Mouse (Mus musculus) splenic B cell, adult 2 months (primary cell): ENCODE measurements around the gene Jazf1.
A peak's percentile ranks its signal among the peaks of the same experiment; 100 is the strongest.

ENCODE experiments used
- DNase-seq: peaks from one replicate; pipeline ENCODE4 v3.0.0-alpha.2; 2011; ENCODE audit warnings: low read depth, low spot score
- H3K27me3 ChIP-seq: 2 replicates; pipeline ENCODE4 v1.6.1; 2012; ENCODE audit warnings: mild to moderate bottlenecking, low read length, moderate library complexity, mixed read lengths; ENCODE audit not compliant: control insufficient read depth, poor library complexity, insufficient read depth, severe bottlenecking
- H3K36me3 ChIP-seq: 2 replicates; pipeline ENCODE4 v1.6.1; 2012; ENCODE audit warnings: mild to moderate bottlenecking, low read length, moderate library complexity, mixed read lengths; ENCODE audit not compliant: control insufficient read depth, poor library complexity, insufficient read depth, severe bottlenecking

The Jazf1 gene

GRCm38 (mm10) chr6:53032730-53033484 is 35.5 kb downstream of the Jazf1 start:
- H3K36me3 ChIP-seq = no peaks in the 10 kb centered on the region
- peak; percentile 21 for DNase-seq

GRCm38 (mm10) chr6:53022069-53022468 is 46.4 kb downstream of the Jazf1 start:
- DNase-seq = no peak
- no peaks in the 10 kb centered on the region for H3K27me3 ChIP-seq
- no peaks in the 10 kb centered on the region for H3K36me3 ChIP-seq

More at GRCm38 (mm10) chr6:53032730-53033484, 35.5 kb downstream of the Jazf1 start:
- H3K27me3 ChIP-seq = no peaks in the 10 kb centered on the region

GRCm38 (mm10) chr6:53021081-53021480 is 47.4 kb downstream of the Jazf1 start:
- no peaks in the 10 kb centered on the region for H3K36me3 ChIP-seq
- DNase-seq = no peak
- H3K27me3 ChIP-seq = no peaks in the 10 kb centered on the region

GRCm38 (mm10) chr6:53017357-53018205 is 50.9 kb downstream of the Jazf1 start:
- no peak for DNase-seq
- Histone ChIP-seq H3K27me3 (no peaks in the 10 kb centered on the region), H3K36me3 (no peaks in the 10 kb centered on the region)

GRCm38 (mm10) chr6:53014460-53015455 is 53.7 kb downstream of the Jazf1 start:
- no peak for DNase-seq
- Histone ChIP-seq H3K27me3 (no peaks in the 10 kb centered on the region), H3K36me3 (no peaks in the 10 kb centered on the region)

GRCm38 (mm10) chr6:53010286-53010685 is 58.1 kb downstream of the Jazf1 start:
- DNase-seq = no peak
- Histone ChIP-seq H3K36me3 (no peaks in the 10 kb centered on the region), H3K27me3 (no peaks in the 10 kb centered on the region)

GRCm38 (mm10) chr6:53006032-53006431 is 62.4 kb downstream of the Jazf1 start:
- no peaks in the 10 kb centered on the region for H3K36me3 ChIP-seq
- no peak for DNase-seq
- no peaks in the 10 kb centered on the region for H3K27me3 ChIP-seq

GRCm38 (mm10) chr6:53005544-53005943 is 62.9 kb downstream of the Jazf1 start:
- no peak for DNase-seq
- Histone ChIP-seq H3K36me3 (no peaks in the 10 kb centered on the region), H3K27me3 (no peaks in the 10 kb centered on the region)

GRCm38 (mm10) chr6:52990816-52991215 is 77.6 kb downstream of the Jazf1 start:
- H3K36me3 ChIP-seq = no peaks in the 10 kb centered on the region
- DNase-seq = no peak
- no peaks in the 10 kb centered on the region; the same call in 1 of the 2 replicates for H3K27me3 ChIP-seq

GRCm38 (mm10) chr6:52987905-52988640 is 80.4 kb downstream of the Jazf1 start:
- Histone ChIP-seq H3K36me3 (no peaks in the 10 kb centered on the region), H3K27me3 (no peaks in the 10 kb centered on the region; the same call in 1 of the 2 replicates)
- DNase-seq = no peak

GRCm38 (mm10) chr6:52987391-52987790 is 81.0 kb downstream of the Jazf1 start:
- Histone ChIP-seq H3K36me3 (no peaks in the 10 kb centered on the region), H3K27me3 (no peaks in the 10 kb centered on the region; the same call in 1 of the 2 replicates)
- peak; percentile 52 for DNase-seq

- Histone ChIP-seq H3K36me3 (no peaks in the 10 kb centered on the region), H3K27me3 (no peaks in the 10 kb centered on the region)
- DNase-seq = no peak
Observed at GRCm38 (mm10) chr6:52982175-52982574, 86.3 kb downstream of the Jazf1 start.

GRCm38 (mm10) chr6:52979503-52979902 is 88.9 kb downstream of the Jazf1 start:
- DNase-seq = no peak
- Histone ChIP-seq H3K27me3 (no peaks in the 10 kb centered on the region), H3K36me3 (no peaks in the 10 kb centered on the region)

GRCm38 (mm10) chr6:52973351-52973750 is 95.1 kb downstream of the Jazf1 start:
- Histone ChIP-seq H3K36me3 (no peaks in the 10 kb centered on the region), H3K27me3 (no peaks in the 10 kb centered on the region)
- no peak for DNase-seq
